Mouse (Mus musculus) midbrain, postnatal 0 days (tissue): ENCODE measurements around the gene Pigyl. TPM values are rescaled to one million over a fixed set of nuclear protein-coding genes. Genes with fewer than 3 reads are reported as not detected.
A peak's percentile ranks its signal among the peaks of the same experiment; 100 is the strongest.

Source experiments
- ATAC-seq: fragments of 200-750 bp; cut with Nextera tagmentation; 2 replicates; pipeline ENCODE4 v1.8.0; 2017; ENCODE audit warnings: moderate number of reproducible peaks, mild to moderate bottlenecking, moderate TSS enrichment, moderate library complexity; ENCODE audit not compliant: low FRiP score
- DNase-seq: peaks from one replicate; pipeline ENCODE4 v3.0.0-alpha.2; 2015; ENCODE audit warnings: low spot score
- H3K27ac ChIP-seq: fragments of 300-500 bp; sonication (generic); 2 replicates; pipeline ENCODE4 v1.5.1; 2014; ENCODE audit warnings: low read depth, mild to moderate bottlenecking, low read length, mixed read lengths
- H3K27me3 ChIP-seq: fragments of 300-500 bp; sonication (generic); 2 replicates; pipeline ENCODE4 v1.6.1; 2014; ENCODE audit warnings: low read length, control low read depth, mixed read lengths; ENCODE audit not compliant: insufficient read depth
- H3K36me3 ChIP-seq: fragments of 300-500 bp; sonication (generic); 2 replicates; pipeline ENCODE4 v1.6.1; 2014; ENCODE audit warnings: low read length, control low read depth, mixed read lengths; ENCODE audit not compliant: insufficient read depth
- H3K4me1 ChIP-seq: fragments of 300-500 bp; sonication (generic); 2 replicates; pipeline ENCODE4 v1.6.1; 2014; ENCODE audit warnings: mild to moderate bottlenecking, control low read depth, antibody characterized with exemption, low read length, mixed read lengths; ENCODE audit not compliant: insufficient read depth
- H3K4me2 ChIP-seq: fragments of 300-500 bp; sonication (generic); 2 replicates; pipeline ENCODE4 v1.6.1; 2014; ENCODE audit warnings: low read depth, mild to moderate bottlenecking, low read length, mixed read lengths; ENCODE audit not compliant: poor library complexity, severe bottlenecking
- H3K4me3 ChIP-seq: fragments of 300-500 bp; sonication (generic); 2 replicates; pipeline ENCODE4 v1.5.1; 2014; ENCODE audit warnings: low read depth, mild to moderate bottlenecking, low read length, moderate library complexity
- H3K9ac ChIP-seq: fragments of 300-500 bp; sonication (generic); replicated peaks from 2 replicates; pipeline ENCODE4 v1.6.1; 2014; ENCODE audit warnings: mild to moderate bottlenecking, low read length, moderate library complexity, mixed read lengths; ENCODE audit not compliant: poor library complexity, severe bottlenecking
- H3K9me3 ChIP-seq: fragments of 300-500 bp; sonication (generic); 2 replicates; pipeline ENCODE4 v1.6.1; 2016; ENCODE audit warnings: low read length, control low read depth
- CTCF ChIP-seq: IDR thresholded peaks from 2 replicates; pipeline ENCODE4 v1.5.1; 2016; ENCODE audit warnings: antibody characterized with exemption, mild to moderate bottlenecking
- WGBS: fragments of 180-500 bp; shearing (Covaris S2); extraction: QIAGEN DNeasy Blood & Tissue Kit; methylation state at CpG from one replicate; pipeline ENCODE4 v1.1.7; 2014; 5-methylcytosine and 5-hydroxymethylcytosine counted together
- polyA plus RNA-seq: library from polyadenylated mRNA; unstranded; fragments of >200 nt; fragmentation: Nextera tagmentation; extraction: Ambion mirVana; gene quantifications from 2 replicates; pipeline ENCODE4 v1.2.1, GENCODE M21; 2015
- total RNA-seq: library from RNA; depleted of rRNA; stranded (reverse); fragments of >200 nt; gene quantifications from 2 replicates; pipeline ENCODE4 v1.2.3, GENCODE M21; 2014

The Pigyl gene
- total and polyA plus RNA-seq, 2 experiments from 2014 or later = 40.8 to 122 TPM

GRCm38 (mm10) chr9:22135644-22136390 lies 20.8 kb upstream of the Pigyl start, which contains the start of gene Acp5:
Gene Acp5, minus strand, starts transcription at chr9:22135711.
- H3K4me3 ChIP-seq = no peak within 1 kb of the TSS
- no peak within 1 kb of the TSS for H3K9ac ChIP-seq
- no peak within 1 kb of the TSS for H3K27ac ChIP-seq
- H3K4me2 ChIP-seq = no peak within 1 kb of the TSS
- 70% methylated on average over 6 of the region's 7 CpGs for WGBS
- DNase-seq (no peak), ATAC-seq (no peak; the same call in 1 of the 2 replicates)
- H3K9me3 ChIP-seq = no peaks in the 10 kb centered on the region
- no peaks in the 10 kb centered on the region for H3K4me1 ChIP-seq
- TF ChIP-seq CTCF = no peak
- peaks cover 18% of the 10 kb centered on the region for H3K27me3 ChIP-seq
- H3K36me3 ChIP-seq = no peaks in the 10 kb centered on the region

DNA sequence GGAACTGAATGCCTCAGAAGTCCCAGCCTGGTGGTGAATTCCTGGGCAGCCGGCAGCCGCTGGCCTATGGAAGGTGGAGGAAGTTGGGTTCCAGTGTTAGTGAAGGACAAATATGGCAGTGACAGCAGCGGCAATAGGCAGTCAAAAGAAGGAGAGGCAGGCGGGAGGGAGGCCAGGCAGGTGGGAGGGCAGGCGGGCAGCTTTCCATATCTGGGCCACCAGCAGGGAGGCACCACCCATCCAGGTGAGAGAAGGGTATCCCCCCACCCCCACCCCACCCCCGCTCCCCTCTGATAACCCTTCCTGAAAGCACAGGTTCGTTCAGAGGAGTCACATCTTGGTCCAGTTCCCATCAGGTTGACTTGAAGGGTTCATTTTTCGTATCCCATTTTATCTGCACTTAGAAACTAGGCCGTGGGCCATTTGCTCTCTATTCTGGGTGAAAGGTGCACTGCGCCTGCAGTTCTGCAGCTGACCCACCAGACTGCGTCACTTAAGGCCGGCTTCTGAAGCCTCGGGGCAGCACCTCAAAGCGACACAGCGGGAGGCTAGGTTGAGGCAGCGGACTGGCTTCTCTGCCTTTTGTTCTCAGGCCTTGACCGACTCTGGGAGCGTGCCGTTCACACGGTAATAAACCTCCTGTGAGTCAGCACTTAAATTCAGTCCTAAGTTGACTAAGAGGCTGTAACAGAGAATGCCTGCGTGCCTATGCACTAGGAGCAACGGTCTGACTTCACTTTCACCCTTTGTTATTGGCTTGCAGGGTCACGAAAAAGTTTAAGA lies 19.7 kb upstream of the Pigyl start:
- DNase-seq (no peak), ATAC-seq (no peak)
- no peak for TF ChIP-seq CTCF
- Histone ChIP-seq H3K4me2 (no peak overlapping the region), H3K4me1 (no peaks in the 10 kb centered on the region), H3K27me3 (peaks cover 8% of the 10 kb centered on the region), H3K4me3 (no peak overlapping the region), H3K36me3 (no peaks in the 10 kb centered on the region), H3K9me3 (no peaks in the 10 kb centered on the region), H3K9ac (no peak overlapping the region), H3K27ac (no peak overlapping the region)
- 15% methylated on average over 23 of the region's 23 CpGs for WGBS

DNA sequence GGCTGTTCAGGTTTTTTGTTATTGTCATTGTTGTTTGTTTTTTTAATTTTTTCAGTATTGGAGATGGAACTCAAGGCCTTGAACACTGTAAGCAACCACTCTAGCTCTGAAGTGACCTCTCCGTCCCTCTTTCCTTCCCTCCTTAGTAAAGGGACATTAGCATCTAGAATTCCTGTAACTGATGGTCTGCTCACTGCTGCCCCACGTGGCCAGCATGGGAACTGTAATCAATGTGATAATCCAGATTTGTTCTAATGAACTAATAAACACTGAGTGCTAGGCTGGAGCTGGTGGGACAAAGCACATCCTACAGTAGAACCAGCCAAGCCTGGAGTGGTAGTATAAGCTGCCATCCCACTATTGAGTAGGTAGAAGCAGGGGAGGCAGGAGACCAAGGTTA lies 18.2 kb upstream of the Pigyl start:
- ATAC-seq (no peak), DNase-seq (no peak)
- peak; percentile 90 for TF ChIP-seq CTCF
- Histone ChIP-seq H3K27ac (no peak overlapping the region), H3K27me3 (no peaks in the 10 kb centered on the region), H3K9ac (no peak overlapping the region), H3K9me3 (no peaks in the 10 kb centered on the region), H3K4me2 (no peak overlapping the region), H3K4me3 (no peak overlapping the region), H3K36me3 (no peaks in the 10 kb centered on the region), H3K4me1 (no peaks in the 10 kb centered on the region)
- WGBS = 23% methylated on average over 2 of the region's 2 CpGs

DNA sequence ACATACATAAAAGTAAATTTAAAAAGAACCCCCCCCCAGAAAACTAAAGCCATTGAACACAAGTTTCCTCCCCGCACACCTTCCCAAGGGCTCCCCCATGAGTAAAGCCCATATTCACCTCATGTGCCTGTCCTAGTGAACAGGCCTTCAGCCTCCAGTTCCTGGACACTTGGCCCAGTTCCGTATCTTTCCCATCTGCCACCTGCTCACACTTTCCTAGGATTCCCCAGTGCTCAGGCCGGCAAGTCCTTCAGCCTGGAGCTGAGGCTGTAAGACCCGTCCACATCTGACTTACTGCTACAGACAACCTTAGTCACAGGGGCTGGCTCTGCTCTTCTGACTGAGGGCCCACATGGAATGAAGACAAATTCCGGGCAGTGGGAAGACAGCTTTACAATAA lies 16.9 kb upstream of the Pigyl start:
- Histone ChIP-seq H3K4me2 (no peak overlapping the region), H3K4me1 (no peaks in the 10 kb centered on the region), H3K27me3 (no peaks in the 10 kb centered on the region), H3K9ac (no peak overlapping the region), H3K9me3 (no peaks in the 10 kb centered on the region), H3K27ac (no peak overlapping the region), H3K4me3 (no peak overlapping the region), H3K36me3 (no peaks in the 10 kb centered on the region)
- 89% methylated on average over 5 of the region's 5 CpGs for WGBS
- DNase-seq = no peak
- TF ChIP-seq CTCF = no peak
- ATAC-seq = no peak

DNA sequence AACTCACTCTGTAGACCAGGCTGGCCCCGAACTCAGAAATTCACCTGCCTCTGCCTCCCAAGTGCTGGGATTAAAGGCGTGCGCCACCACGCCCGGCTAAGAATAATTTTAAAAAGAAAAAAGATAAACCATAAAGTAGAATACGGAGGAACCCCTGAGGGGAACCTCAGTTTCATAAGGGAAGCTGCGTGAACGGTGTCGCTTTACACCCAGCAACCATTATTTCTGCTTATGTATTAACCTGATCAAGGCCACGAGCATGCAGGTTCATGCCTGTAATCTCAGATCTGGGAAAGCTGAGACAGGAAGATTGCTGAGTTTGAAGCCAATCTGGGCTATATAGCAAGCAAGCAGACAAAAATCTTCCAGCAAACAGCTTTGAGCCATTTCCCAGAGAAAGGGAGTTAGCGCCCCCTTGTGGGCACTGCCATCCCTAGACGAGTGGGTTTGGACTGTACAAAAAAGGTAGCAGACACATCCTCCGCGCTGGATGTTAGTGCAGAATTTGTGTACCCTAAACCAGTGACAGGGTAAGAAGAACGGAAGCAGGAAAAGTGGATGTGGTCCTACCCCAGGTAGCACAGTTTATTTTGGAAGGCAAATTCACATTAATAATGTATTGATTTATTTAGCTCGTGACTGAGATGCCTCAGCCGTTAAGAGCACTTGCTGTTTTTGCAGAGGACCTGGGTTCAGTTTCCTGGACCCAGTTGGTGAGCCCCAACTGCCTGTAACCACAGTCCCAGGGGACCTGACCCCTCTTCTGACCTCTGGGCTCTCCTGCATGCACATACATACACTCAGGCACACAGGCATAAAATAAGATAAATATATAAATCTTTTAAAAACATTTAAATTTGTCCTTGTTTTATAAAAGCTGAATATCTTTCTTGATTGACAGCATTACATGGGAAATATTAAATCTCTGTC lies 13.3 kb upstream of the Pigyl start:
- no peak overlapping the region for H3K4me3 ChIP-seq
- no peaks in the 10 kb centered on the region for H3K4me1 ChIP-seq
- 50% methylated on average over 17 of the region's 17 CpGs for WGBS
- no peak overlapping the region for H3K4me2 ChIP-seq
- no peaks in the 10 kb centered on the region for H3K9me3 ChIP-seq
- ATAC-seq = no peak
- no peak overlapping the region for H3K27ac ChIP-seq
- DNase-seq = peak; percentile 88
- no peaks in the 10 kb centered on the region for H3K36me3 ChIP-seq
- H3K9ac ChIP-seq = no peak overlapping the region
- H3K27me3 ChIP-seq = no peaks in the 10 kb centered on the region
- peak; percentile 93 for TF ChIP-seq CTCF
